Mouse (Mus musculus): ENCODE data around the gene Slc1a5. TPM values are rescaled to one million over a fixed set of nuclear protein-coding genes. Genes with fewer than 3 reads are reported as not detected.

Gene Slc1a5
- total RNA-seq, 2 experiments from 2014 or later = 26.5 to 35.4 TPM

DNA sequence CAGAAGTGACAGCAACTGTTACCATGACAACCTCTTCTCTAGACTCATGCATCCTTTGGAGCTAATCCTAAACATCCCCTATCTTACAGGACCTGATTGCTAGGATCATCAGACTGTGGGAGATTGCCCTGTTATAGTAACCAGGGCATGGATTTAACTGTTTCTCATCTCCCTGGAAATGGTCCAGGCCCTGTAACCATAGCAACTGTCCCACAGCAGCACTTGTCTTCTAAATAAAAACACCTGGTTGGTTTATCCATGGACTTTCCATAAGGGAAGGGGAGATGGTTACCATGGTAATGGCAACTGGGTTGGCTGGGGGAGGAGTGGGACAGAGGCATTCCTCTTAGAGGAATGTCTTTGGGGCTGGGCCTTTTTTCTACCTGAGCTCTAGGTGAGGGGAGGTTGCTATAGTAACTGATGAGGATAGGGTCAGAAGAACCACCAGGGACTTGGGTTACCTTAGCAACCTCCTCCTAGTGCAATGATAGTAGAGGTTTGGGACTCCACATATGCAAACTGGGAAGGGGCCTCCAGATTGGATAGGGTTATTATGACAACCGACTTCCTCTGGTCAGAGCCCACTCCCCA is 34.3 kb downstream of the Slc1a5 start, which contains the start of gene Strn4:
TSS of gene Strn4 (plus strand) at position 539 of the 591 bp plus-strand sequence.
- no peak for DNase-seq
- intact Hi-C loops (cut with DNase I) = loop anchor here (5.0 kb wide), 1 partner anchor 107 kb away; the partner anchor contains the start of gene Calm3

- DNase-seq = peak; percentile 84 to 89
- intact Hi-C loops (cut with DNase I) = loop anchor here (5.0 kb wide), 1 partner anchor 106 kb away; the partner anchor contains the start of gene Calm3
These were observed 34.9 kb downstream of the Slc1a5 start for GRCm38 (mm10) chr7:16816078-16816474.

DNA sequence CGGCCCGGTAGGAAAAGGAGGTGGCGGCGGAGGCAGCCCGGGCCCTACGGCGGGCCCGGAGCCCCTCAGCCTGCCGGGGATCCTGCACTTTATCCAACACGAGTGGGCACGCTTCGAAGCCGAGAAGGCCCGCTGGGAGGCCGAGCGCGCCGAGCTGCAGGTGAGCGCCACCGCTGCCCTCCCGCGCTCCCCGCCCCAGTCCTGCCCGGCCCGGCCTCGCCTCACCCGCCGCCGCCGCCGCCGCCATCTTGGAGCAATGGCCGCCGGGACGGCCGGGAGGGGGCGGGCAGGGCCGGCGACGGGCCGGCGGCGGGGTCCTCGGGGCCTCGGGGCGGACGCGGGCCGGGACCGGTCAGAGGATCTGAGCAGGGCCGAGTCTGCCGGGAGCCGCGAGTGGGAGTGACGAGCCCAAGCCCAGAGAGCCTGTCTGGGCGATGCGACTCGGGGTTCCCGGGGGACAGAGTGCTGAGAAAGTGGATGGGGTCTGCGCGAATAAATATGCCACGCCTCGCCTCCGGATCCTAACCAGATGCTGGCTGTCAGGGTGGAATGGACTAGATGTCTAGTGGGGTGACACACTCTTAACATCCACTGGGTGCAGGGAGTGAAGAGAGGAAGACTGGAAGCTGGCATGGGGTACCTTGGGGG is 35.5 kb downstream of the Slc1a5 start, which contains the start of gene Fkrp:
TSS of gene Fkrp (minus strand) at position 258 of the 648 bp plus-strand sequence.
- intact Hi-C loops (cut with DNase I) = loop anchor here (5.0 kb wide), 1 partner anchor 106 kb away; the partner anchor contains the start of gene Calm3

GRCm38 (mm10) chr7:16817693-16818092 is 36.6 kb downstream of the Slc1a5 start:
- intact Hi-C loops (cut with DNase I) = loop anchor here (5.0 kb wide), 1 partner anchor 105 kb away; the partner anchor contains the start of gene Calm3
- DNase-seq = no peak

More for the DNA sequence above, 35.5 kb downstream of the Slc1a5 start, which contains the start of gene Fkrp:
- DNase-seq = peak; percentile 70 to 77

DNA sequence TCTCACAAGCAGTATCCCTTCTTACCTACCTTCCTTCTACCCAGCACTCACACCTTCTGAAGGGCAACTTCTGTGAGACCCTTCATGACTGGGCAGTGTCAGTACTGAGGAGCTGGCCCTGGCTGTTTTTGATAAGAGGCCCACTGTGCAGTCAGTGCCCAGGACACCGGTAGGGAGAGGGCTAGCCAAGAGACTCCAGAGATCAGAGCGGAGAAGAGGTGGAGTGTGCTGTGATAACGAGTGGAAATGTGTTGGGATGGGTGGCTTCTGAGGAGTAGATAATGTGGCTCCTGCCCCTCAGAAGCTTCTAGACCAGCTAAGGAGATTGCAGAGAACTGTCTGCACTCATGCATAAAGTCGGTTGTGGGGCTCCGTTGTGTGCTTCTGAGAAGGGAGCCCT is 38.7 kb downstream of the Slc1a5 start:
- DNase-seq = no peak
- intact Hi-C loops (cut with DNase I) = loop anchor here (5.0 kb wide), 1 partner anchor 103 kb away; the partner anchor contains the start of gene Calm3

GRCm38 (mm10) chr7:16820271-16820763 is 39.2 kb downstream of the Slc1a5 start:
- DNase-seq = no peak
- intact Hi-C loops (cut with DNase I) = no loop called here

DNA sequence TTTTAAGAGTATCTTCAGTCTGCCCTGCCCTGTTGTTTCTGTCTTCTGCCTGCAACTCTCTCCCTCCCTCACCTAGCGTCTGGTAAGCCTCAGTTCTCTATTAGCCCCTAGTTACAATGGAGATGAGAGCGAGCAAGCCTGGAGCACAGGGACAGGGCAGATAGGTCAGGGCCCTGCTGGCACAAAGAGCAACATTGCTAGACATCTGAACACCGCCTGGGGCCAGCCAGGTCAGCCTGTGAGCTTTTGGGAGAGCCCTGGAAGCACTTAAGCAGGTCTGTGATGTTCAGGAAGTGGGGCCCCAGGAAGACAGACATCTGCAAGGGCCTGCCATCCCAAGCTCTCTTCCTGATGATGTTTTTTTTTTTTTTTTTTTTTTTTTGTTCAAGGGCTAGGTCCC is 40.0 kb downstream of the Slc1a5 start:
- DNase-seq = no peak
- intact Hi-C loops (cut with DNase I) = no loop called here

- intact Hi-C loops (cut with DNase I) = no loop called here
- DNase-seq = no peak
These were observed 40.5 kb downstream of the Slc1a5 start for GRCm38 (mm10) chr7:16821669-16822101.

GRCm38 (mm10) chr7:16823734-16824133 is 42.6 kb downstream of the Slc1a5 start:
- intact Hi-C loops (cut with DNase I) = no loop called here
- DNase-seq = peak; percentile 43 to 56

DNA sequence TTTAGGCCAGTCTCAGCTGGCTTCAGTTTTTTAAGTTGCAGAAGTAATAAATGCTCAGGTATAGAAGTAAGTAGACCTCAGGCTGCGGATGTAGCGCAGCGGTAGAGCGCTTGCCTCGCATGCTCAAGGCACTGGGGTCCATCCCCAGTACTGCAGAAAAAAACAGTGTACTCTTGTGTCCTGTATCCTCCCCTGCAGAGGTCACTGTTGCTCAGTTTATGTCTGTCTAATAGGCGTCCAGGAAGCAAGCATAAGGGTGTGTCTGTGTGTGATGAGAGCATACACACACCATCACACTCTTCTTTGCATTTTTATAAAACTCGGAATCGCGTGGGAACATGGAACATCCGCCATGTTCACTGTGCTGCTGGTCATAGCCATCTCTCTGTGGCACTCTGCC is 44.6 kb downstream of the Slc1a5 start:
- intact Hi-C loops (cut with DNase I) = loop anchor here (2.0 kb wide), 1 partner anchor 37 kb away; no protein-coding TSS in a partner anchor
- peak; percentile 42 to 52 for DNase-seq

DNA sequence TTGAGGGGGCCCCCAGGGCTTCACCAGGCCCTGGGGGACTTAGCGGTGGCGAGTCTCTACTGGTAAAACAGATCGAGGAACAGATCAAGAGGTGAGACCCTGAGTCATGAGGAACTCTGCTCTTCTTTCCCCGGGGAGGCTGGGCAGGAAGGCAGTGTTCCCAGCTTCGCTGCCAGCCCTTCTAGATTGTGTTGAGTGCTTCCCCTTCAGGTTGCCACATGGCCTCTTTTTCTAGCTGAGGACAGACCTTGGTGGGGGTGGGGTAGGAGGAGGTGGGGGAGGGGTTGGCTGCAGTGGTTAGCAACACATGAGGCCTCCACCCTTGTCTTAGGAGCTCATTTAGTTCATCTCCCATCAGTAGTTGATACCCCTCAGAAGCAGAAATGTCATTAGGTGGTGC is 45.4 kb downstream of the Slc1a5 start:
- intact Hi-C loops (cut with DNase I) = loop anchor here (2.0 kb wide), 1 partner anchor 36 kb away; no protein-coding TSS in a partner anchor
- DNase-seq = peak in 1 of 2 experiments; percentile 43

GRCm38 (mm10) chr7:16827274-16827673 is 46.1 kb downstream of the Slc1a5 start:
- intact Hi-C loops (cut with DNase I) = loop anchor here (2.0 kb wide), 1 partner anchor 36 kb away; no protein-coding TSS in a partner anchor

DNA sequence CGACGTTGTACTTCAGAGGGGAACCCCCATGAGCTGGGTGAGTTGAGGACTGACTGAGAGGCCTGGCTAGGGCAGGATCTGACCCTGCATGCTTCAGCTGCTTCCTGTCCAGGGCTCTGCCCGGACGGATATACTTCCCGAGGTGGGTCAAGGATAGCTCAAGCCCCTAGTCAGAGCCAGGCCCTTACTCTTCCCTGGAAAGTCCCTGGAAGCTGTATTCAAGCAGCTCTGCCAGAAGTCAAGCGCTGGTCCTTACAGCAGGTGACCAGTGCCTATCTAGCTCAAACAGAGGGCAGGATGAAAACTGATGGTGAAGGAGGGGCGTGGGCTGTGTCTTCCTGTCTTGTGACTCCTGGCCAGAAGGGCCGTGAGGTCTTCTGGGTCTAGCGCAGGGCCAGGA is 49.3 kb downstream of the Slc1a5 start:
- no peak for DNase-seq
- intact Hi-C loops (cut with DNase I) = no loop called here

More at GRCm38 (mm10) chr7:16827274-16827673, 46.1 kb downstream of the Slc1a5 start:
- no peak for DNase-seq

- intact Hi-C loops (cut with DNase I) = no loop called here
- DNase-seq = no peak
These were observed 57.0 kb downstream of the Slc1a5 start for GRCm38 (mm10) chr7:16837916-16838803.

- intact Hi-C loops (cut with DNase I) = no loop called here
- DNase-seq = no peak
These were observed 57.8 kb downstream of the Slc1a5 start for GRCm38 (mm10) chr7:16838804-16839426.

GRCm38 (mm10) chr7:16839427-16840108 is 58.4 kb downstream of the Slc1a5 start:
- DNase-seq = no peak
- intact Hi-C loops (cut with DNase I) = no loop called here

DNA sequence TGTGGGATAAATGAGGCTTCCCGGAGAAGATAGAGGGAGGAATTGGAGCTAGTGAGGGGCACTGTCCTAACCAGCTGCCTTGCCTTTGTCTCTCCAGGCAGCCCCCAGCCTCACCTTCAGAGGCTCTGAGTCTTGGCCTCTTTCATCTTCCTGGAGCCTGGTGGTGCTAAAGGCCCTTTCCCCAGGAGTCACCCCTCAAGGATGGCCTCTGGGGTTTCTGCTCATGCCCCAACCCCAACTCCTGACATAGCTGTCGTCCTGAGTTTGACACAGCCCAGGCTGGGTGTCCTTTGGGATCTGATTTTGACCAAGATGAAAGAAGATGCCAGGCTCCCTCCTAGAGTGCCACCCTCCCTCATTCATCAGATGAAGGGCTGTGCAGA is 59.0 kb downstream of the Slc1a5 start:
- intact Hi-C loops (cut with DNase I) = no loop called here
- DNase-seq = no peak

DNA sequence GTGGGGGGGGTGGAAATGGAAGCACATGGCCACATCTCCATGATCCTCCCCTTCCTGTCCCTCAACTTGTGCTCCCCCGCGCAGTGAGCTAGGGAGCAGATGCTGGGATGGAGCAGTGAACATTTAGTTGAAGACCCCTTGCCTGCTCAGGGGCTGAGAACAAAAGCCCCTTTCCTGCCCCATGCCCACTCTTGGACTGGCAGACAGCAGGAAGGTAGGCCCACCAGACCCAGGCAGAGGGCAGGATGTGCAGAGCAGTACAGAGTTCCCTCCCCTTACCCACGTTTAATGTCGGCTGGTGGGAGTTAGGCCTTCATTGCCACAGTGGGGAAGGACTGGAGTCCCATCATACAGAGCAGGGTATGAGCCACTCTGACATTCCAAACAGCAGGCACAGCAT is 59.9 kb downstream of the Slc1a5 start:
- intact Hi-C loops (cut with DNase I) = no loop called here
- no peak for DNase-seq
